Mouse (Mus musculus) lung, postnatal 10 days (tissue): ENCODE data around the gene Vmn2r118.

Experiments used
- DNase-seq: peaks from one replicate; pipeline ENCODE4 v3.0.0; 2021

Vmn2r118 gene

DNA sequence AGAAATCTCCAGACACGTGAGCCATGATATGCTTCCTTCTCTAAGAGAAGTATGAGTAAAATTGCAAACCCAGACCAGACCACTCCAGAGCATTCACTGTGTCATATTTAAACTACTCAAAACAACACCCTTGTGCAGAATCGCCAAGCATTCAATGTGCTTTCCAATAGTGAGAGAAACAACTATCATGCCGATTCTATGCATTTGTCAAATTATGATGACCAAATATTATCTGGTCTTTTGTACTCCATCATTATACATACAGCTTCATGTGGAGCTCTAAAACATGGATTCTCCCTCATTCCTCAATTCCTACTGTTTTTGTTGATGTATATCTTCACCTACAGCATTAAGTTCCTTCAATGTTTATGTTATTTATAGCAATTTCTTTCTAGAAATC lies at the start of gene Vmn2r118:
Gene Vmn2r118, minus strand, starts transcription at position 101 of the 400 bp plus-strand sequence.
- no peak for DNase-seq

DNA sequence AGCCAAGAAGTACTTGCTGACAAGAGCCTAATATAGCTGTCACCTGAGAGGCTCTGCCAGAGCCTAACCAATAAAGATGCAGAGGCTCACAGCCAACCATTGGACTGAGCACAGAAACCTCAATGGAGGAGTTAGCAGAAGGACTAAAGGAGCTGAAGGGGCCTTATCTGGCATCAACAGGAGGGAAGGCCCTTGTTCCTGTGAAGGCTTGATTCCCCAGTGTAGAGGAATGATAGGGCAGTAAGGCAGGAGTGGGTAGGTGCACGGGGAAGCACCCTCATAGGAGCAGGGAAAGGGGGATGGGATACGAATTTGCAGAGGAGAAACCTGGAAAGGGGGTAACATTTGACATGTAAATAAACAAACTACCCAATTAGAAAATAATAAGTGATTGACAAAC lies 36.1 kb upstream of the Vmn2r118 start:
- DNase-seq: no peak

DNA sequence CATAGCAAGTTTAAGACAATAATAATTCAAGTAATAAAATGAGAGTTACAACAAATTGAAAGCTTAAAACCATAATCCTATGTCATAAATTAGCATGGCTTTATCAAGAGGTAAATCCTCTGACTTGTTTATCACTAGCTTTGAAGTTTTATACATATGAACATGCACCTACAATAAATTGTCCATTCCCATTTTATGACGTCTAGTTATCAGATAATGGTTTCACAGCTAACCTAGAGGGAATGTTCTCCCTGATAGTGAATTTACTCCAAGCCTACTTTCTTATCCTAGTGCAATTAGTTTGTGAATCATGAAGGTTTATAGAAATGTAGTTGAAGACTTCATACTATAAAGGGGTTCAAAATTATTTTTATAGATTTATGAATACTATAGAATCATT lies 34.2 kb downstream of the Vmn2r118 start:
- DNase-seq: no peak

DNA sequence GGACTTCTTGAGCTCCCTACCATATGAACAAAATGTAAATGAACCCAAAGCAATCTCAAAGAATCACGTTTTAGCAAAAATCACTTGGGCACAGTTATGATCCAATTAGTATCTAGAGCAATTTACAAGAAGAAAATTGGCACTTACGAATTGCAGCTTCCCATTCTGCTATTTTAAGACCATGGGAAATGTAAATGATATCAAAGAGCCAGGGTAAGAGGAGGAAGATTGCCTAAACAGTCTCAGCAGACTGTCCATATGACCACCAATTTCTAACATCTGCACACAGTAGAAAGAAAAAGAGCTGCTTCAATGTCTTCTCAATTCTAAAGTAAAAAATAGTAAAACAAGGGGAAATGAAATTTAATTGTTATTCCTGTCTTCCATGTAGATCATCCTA lies 63.2 kb downstream of the Vmn2r118 start:
- no peak for DNase-seq

DNA sequence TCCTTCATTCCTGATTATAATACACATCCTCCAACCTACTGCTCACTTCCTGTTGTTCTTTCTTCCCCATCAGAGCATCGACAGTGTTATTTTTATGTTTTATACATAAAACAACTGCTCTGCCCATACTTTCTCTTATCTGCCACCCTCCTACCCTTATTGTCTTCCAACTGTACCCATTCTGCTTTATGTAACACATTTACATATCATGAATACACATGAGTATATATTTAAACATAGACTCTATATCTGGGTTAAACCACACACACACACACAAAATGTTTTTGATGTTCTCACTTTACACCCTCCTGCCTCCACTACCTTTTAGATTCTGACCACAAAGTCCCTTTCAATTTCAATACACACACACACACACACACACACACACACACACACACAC lies 76.5 kb downstream of the Vmn2r118 start:
- DNase-seq: no peak
